Mouse (Mus musculus) 3134 (cell line): ENCODE results near the gene Gdf1.

Experiments used
- DNase-seq: peaks from one replicate; pipeline ENCODE4 v3.0.0-alpha.2; 2011; ENCODE audit warnings: low spot score; ENCODE audit not compliant: insufficient read length; ENCODE audit errors: extremely low read depth

Gdf1 gene

DNA sequence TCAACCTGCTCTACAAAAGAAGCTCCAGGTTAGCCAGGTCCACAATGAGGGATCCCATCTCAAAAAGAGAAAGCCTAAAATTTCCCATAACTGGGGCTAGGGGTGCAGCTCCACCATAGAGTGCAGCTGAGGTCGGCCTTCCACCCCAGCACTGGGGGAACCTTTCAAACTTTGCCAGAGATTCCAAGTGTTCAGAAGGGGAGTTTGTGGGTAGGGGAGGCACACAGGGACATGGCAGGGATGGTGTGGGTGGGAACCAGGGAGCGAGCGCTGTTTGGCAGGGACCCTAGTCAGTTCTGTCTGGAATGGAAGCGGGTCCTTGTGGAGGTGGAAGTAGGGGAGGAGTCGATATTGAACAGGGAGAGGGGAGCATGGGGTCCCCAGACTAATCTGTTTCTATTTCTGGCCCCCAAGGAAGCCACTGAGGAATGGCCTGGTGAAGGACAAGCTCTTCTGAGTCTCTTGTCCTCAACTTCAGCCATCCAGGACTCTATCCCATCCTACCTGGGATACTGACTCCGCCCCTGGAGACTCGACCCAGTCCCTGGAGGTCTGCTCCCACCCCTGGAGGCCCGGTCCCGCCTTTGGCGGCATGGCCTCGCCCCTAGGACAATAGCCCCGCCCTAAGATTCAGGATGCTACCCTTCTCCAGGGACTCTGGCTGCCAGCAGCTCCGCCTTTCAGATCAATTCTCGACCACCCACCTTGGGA is at the start of gene Gdf1:
Gene Gdf1 (plus strand): TSS at position 694 of the 711 bp plus-strand sequence.
- no peak for DNase-seq

DNA sequence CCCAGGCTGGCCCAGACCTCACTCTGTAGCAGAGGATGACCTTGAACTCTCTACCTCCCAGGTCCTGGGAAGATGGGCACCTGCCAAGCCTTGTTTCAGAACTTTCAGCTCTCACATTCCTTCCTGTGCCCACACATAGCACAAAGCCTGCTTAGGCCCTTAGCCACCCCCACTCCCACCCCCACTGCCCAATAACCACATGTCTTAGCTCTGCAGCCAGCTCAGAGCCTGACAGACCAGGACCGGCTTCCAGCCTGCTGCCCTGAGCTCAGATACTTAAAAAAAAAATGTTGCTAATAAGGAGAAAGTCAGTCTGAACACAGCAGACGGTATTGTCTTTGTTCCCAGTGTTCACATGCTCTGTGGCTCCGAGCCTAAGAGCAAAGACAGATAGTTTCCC is 48.6 kb upstream of the Gdf1 start:
- DNase-seq = no peak

DNA sequence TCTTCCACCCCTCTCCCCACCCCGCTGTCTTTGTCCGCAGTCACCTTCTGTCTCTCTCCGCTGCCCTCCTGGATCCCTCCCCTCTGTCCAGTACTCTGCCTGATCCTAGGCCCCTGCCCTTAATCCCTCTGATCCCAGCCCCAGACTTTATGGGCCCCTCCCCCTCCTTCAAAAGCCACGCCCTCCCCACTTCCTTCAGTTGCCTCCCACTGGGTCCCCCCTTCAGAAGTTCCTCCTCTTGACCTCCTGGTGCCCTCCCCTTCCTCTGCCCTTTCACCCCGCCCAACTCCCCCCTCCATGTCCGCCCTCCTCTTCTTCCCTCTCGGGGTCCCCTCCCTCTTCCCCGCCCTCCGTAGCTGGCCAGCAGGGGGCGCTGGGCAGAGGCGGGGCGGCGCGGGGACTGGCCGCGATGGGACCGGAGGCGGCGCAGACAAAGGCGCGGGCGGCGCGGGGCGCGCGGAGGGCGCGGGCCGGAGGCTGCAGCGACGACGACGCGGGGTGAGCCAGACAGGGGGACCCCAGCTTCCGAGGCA is 46.9 kb upstream of the Gdf1 start, which contains the start of gene Homer3:
Gene Homer3 (plus strand): TSS at position 225 of the 533 bp plus-strand sequence.
- peak; percentile 84 for DNase-seq

DNA sequence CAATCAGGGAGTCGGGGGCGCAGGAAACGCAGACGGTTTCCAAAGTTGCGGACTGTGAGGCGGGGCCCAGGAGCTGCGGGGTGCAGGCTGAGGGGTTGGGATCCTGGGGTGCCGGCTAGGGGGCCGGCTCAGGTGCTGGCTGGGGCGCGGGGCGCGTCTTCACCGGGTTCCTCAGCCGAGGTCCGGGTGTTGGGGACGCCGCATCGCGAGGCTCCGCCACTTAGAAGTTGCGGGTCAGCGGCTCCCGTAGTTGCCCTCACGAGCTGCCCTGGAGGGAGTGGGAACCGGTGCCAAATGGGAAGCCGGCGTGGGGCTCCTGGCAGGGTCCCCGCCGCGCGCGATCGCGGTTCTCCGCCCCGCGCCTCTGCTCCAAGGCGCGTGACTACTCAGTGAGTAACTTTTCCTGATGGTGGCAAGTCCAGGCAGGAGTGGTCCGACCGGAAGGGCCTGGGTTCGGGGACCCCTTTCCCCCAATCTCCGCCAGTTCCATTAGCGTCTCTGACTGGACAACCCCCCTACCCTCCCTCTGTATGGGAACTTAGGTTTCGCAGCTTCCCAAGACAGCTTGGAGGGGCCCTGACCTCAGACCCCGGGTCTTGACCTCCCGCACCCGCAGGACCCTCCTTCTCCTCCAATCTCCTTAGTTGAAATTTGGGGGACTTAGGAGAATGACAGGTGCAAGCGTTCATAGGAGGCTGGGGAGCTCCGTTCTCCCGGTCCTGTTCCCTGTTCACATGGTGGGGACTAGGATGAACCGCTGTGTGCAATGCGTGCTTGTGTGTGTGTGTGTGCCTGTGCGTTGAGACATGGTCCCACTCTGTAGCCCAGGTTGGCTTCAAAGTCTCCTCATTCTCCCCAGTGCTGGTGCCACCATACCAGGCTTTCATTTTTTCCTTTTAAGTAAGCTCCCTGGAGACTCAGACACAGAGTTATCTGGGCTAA is 46.2 kb upstream of the Gdf1 start:
- DNase-seq = peak; percentile 62

DNA sequence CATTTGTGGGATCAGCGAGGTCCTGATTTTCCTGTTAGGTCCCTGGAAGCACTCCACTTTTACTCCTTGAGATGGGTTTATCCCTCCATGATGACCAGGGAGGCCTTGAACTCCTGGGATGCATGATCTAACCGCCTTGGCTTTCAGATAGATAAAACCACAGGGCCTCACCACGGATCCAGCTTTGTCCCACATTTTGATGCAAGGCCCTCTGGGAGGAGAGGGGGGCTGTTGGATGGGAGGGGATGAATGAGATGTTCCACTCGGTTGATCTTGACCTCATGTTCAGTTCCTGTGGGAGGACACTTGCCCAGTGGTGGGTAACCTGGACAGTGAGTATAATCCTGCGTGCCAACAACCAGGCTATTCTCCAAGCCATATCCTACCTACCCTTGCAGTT is 45.2 kb upstream of the Gdf1 start:
- no peak for DNase-seq

DNA sequence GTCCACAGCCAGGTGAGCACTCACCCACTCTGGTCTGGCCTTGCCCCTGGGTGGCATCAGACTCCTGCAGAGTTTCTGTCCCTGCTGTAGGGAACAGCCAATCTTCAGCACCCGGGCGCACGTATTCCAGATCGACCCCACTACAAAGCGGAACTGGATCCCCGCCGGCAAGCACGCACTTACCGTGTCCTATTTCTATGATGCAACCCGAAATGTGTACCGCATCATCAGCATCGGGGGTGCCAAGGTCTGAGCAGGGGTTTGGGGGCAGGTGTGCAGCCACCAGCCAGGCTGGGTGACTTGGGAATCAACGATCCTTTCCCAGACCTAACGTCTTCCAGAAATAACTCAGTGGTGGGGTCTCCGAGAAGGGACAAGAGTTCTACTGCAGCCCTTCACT is 44.3 kb upstream of the Gdf1 start:
- DNase-seq = no peak

DNA sequence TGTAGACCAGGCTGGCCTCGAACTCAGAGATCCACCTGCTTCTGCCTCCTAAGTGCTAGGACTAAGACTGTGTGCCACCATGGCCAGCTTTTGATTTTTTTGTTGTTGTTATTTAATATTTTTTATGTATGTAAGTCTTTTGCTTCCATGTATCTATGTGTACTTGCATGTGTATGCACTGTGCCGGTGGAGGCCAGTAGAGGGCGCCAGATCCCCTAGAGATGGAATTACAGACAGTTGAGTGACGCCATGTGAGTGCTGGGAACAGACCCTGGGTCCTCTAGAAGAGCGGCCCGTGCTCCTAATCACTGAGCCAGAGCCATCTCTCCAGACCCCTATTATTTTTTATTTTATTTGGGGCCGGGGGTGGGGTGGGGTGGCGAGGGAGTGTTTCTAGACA is 42.9 kb upstream of the Gdf1 start:
- no peak for DNase-seq

DNA sequence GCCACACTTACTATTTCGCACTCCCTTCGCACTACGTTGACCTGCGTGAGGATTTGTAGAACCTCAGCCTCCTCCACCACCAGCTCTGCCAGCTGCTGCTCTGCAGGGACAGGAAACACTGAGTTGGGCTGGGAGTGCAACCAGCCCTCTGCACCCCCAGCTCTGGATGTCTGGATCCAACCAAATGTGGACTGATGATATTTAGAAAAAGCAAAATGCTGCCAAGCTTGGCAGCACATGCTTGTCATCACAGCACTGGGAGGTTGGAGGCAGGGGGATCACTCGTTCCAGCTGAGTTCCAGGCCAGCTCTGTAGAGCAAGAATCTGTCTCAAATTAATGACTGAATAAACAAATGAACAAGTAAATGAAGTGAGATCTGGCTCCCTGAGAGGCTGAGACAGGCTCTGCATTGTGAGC is 35.6 kb upstream of the Gdf1 start:
- no peak for DNase-seq

DNA sequence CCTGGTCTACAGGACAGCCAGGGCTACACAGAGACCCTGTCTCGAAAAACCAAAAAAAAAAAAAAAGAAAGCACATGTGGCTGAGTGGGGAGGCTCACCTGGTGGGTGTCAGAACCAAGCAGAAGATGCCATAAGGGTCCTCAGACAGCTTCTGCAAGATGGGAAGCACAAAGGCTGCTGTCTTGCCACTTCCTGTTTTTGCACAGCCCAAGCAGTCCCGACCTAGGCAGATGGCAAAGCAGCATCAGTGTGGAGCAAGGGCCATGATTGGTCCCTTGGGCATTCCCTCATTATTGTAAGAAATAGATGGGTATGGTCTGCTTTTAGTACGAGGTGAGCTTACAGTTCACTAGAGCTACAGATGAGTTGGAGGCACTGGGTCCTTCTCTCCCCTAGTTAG is 28.7 kb upstream of the Gdf1 start:
- DNase-seq = no peak

DNA sequence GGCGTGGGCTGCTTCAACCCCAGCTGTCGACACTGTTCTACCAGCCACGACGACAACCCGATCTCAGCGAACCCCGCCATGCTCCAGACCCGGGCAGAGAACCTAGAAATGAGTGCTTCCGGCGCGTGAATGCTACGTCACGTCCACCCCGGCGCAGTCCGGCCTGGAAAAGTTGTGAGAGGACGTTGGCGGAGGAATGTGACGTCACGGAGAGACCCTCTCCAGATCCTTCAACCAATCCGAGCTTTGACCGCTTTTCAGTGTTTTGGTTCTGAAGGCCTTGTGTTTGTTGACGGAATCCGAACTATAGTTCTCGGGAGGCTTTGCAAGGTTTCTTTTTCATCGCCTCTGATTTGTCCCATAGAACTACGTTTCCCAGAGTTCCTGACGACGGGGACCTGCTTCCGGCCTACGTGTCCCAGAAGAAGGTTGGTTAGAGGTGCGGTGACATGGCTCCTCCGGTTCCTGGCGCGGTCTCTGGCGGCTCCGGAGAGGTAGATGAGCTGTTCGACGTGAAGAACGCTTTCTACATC is 27.2 kb upstream of the Gdf1 start, which contains the start of the genes Ddx49 and Cope:
Gene Ddx49 (minus strand): TSS at position 132 of the 533 bp plus-strand sequence.
Gene Cope (plus strand): TSS at position 161 of the 533 bp plus-strand sequence.
- DNase-seq = peak; percentile 82

DNA sequence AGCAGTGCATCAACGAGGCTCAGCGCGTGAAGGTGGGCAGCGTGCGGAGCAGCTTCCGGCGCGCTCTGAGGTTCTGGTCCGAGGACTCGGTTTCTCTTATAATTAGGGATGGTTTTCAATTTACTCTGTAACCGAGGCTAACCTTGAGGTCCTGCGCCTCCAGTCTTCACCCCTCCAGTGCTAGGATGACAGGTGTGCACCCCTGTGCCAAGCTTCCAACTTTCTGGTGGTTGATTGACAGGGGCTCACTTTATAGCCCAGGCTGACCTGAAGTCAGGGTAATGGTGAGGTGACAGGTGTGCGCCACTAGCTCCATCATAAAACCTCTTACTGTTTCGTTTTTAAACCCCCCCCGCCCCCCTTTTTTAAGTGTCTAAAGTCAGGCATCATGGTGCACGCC is 26.7 kb upstream of the Gdf1 start:
- no peak for DNase-seq

DNA sequence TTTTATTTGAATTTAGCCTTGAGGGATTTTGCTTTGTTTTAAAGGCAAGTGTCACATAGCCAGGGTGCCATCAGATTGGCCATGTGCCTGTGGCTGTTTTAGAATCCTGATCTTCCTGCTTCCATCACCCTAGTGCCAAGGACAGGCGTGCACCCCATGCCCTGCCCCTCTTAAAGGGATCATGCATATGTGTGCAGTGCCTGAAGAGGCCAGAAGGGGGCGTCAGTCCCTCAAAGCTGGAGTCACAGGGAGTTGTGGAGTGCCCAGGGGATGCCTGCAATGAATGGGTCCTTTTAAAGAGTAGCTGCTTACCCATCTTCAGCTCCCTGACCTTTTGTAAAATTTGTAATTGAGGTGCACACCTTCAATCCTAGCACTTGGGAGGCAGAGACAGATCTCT is 20.3 kb upstream of the Gdf1 start:
- no peak for DNase-seq

DNA sequence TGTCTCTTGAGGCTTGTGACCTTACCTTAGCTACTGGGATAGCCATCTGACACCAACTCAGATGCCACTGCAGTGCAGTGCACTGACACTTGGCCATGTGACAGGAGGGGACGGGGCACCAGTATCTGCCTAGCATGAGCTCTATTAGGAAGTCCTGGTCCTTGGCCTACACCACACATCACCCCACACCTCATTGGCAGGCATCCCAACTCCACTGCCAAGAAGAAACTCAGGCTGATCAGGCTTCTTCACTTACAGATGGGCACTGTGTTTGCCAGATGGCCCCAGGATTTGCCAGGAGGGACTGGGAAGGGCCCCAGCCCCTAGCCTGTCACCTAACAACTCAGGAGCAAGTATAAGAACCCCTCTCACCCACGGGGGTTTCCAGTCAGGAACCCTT is 16.2 kb upstream of the Gdf1 start:
- DNase-seq = no peak

DNA sequence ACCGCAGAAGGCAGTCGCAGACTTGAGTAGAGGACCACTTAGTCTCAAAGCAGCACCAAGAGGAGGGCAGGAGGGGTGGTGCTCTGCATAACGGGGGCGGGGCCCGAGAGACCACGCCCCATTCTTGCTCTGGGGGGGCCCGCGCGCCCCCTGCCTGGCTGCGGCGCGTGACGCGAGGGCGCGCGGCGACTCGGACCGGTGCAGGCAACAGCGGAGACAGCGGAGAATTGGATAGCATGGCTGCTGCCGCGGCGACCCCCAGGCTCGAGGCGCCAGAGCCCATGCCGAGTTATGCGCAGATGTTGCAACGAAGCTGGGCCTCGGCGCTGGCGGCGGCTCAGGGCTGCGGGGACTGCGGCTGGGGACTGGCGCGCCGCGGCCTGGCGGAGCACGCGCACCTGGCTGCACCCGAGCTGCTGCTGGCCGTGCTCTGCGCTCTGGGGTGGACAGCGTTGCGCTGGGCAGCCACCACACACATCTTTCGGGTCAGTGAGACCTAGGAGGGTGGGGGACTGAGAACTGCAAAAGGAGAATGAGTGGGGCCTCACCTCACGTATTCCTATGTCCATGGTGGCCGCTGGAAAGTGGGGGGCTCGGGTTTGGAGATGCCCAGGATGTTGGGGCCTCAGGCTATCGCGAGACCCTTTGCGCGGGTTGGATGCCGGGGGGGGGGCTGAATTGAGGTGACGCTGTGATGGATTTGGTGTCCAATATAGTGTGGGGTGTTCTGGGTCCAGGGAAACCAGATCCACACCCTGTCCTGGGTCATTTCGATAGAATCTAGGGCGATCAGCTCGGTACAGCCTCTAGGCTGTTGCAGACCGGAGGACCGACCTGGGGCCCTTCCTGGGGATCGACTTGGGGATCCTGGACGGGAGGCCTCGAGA is 13.8 kb upstream of the Gdf1 start, which contains the start of gene Cers1:
Gene Cers1 (plus strand): TSS at position 152 of the 887 bp plus-strand sequence.
- DNase-seq = no peak

DNA sequence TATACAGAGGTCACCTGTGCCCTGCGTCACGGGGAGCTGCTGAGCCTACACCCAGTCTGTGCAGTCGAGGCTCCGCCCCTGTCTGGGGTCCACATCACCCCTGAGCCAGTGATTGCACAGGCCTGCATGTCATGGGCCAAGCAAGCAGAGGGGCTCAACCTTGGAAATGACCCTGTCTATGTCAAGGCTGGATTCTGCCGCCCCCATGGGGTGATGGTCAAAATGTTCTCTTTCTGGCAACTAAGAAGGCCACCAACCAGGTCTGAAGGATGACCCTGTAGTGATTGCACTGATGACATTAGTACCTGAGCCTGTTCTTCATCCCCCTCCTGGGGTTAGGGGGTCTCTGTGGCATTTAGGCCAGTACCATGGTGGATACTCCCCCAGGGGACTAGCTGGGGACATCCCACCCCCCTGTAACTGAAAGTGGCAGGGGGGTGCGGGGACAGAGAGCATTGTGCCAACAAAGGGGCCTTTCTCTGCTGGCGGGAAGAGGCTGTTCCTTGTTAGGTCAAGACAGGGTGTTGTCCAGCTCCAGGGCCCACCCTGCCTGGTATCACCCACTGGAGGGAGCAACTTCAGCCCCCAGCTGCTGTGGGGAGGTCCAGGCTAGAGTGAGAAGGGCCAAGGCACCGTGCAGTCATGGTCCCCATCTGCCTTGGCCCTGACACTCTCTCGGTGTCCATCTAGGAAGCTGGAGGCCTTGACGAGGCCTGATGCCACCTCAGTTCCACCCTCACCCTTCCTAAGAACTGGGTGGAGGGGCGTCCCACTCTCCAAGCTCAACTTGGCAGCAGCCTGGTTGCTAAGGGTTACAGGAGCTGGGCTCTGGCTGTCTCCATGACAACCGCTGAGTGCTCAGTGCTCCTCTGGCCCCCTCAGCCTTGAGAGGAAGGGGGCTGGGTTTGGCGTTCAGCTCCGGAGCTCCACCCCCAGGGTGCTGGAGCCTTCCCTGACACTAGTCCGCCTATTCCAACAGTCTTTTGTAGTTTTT is 12.8 kb upstream of the Gdf1 start:
- DNase-seq = no peak

DNA sequence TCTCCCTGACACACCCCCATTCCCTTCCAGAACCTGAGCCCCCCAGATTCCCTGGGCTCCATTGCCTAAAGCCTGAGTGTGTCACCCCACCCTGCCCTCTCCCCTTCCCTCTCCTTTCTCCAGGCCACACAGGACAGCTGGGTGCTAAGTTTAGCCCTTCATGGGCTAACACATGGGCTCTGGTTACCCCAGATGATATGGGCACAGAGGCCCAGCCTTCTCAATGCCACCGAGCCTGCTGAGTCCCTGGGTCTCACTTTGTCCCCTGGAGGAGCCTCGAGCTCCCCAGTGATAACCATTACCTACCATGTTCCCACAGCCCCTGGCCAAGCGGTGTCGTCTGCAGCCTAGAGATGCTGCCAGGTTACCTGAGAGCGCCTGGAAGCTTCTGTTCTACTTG is 11.7 kb upstream of the Gdf1 start:
- no peak for DNase-seq

DNA sequence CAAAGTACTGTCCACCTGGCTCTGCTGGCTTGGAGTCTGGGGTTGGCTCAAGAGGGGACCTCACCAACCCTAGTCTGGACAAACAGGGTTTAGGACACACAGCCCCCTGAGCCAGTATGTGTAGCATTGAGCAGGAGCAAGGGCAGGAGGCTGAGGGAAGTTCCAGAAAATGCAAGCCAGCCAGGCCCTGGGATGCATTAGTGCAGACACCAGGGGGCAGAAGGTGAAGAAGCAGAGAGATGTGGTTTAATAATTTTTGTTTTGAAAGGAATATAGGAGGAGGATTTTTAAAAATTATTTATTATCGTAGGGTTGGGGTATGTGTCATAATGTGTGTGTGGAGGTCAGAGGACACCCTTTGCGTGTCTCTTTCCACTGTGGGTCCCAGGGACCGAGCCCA is 5.9 kb upstream of the Gdf1 start:
- no peak for DNase-seq

DNA sequence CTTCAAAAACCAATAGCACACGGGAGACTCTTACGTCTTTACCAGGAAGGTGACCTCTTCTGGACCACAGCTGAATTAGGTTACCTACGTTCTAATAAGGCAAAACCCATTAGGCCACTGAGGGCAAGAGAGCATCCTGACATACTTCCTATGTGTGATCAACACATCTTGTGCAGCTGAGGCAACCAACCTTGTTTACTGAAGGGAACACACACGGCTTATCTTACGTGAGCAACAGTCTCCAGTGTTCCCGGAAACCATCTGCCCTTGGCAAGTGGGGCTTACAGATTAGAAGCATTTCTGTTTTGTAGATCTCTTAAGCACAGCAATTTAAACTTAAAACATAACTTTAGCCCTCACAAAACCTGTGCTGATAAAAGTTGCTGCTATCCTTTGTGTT is 2.1 kb upstream of the Gdf1 start:
- no peak for DNase-seq
